Mouse (Mus musculus) olfactory bulb, adult 2 months (tissue): ENCODE measurements at regions not wholly inside any gene's neighbourhood (a gene's known extent, or its start where the extent isn't known, plus 50 kb on each side); places are given as distances from the start of the nearest gene placed in this dataset.

Source experiments
- H3K27ac ChIP-seq: fragments of 200-500 bp; 2 replicates; pipeline ENCODE4 v1.5.1; 2012; ENCODE audit warnings: low read depth, low read length; ENCODE audit not compliant: insufficient read depth
- H3K4me1 ChIP-seq: fragments of 200-500 bp; 2 replicates; pipeline ENCODE4 v1.6.1; 2012; ENCODE audit warnings: low read length; ENCODE audit not compliant: control insufficient read depth, insufficient read depth
- H3K4me3 ChIP-seq: fragments of 200-500 bp; 2 replicates; pipeline ENCODE4 v1.5.1; 2012; ENCODE audit warnings: mild to moderate bottlenecking, low read depth, low read length, moderate library complexity; ENCODE audit not compliant: insufficient read depth
- CTCF ChIP-seq: fragments of 200-500 bp; IDR thresholded peaks from 2 replicates; pipeline ENCODE4 v1.5.1; 2012; ENCODE audit warnings: low read depth, mild to moderate bottlenecking, low read length, moderate library complexity; ENCODE audit not compliant: insufficient read depth
- POLR2A ChIP-seq: fragments of 200-500 bp; IDR thresholded peaks from 2 replicates; pipeline ENCODE4 v1.6.1; 2012; ENCODE audit warnings: mild to moderate bottlenecking, low read depth, low read length, moderate library complexity; ENCODE audit not compliant: insufficient read depth
- WGBS: fragments of 180-500 bp; shearing (Covaris S2); methylation state at CpG from one replicate; pipeline ENCODE4 v1.1.7; 2018; 5-methylcytosine and 5-hydroxymethylcytosine counted together

GRCm38 (mm10) chr11:71670111-71671050 is 79.3 kb upstream of the Wscd1 start:
- H3K27ac ChIP-seq = no peak overlapping the region
- TF ChIP-seq POLR2A = no peak
- TF ChIP-seq CTCF = no peak
- 75% methylated on average over 19 of the region's 19 CpGs for WGBS
- no peak overlapping the region for H3K4me3 ChIP-seq
- H3K4me1 ChIP-seq = peaks cover 13% of the 10 kb centered on the region

- Histone ChIP-seq H3K27ac (no peak overlapping the region), H3K4me1 (peaks cover 11% of the 10 kb centered on the region), H3K4me3 (no peak overlapping the region)
- WGBS = 55% methylated on average over 8 of the region's 8 CpGs
- no peak for TF ChIP-seq CTCF
- no peak for TF ChIP-seq POLR2A
Observed at GRCm38 (mm10) chr11:71672171-71673050, 77.3 kb upstream of the Wscd1 start.

- no peak overlapping the region for H3K27ac ChIP-seq
- TF ChIP-seq POLR2A (no peak), CTCF (peak; percentile 19; the same call in 1 of the 2 replicates)
- peaks cover 11% of the 10 kb centered on the region for H3K4me1 ChIP-seq
- 50% methylated on average over 5 of the region's 5 CpGs for WGBS
- no peak overlapping the region for H3K4me3 ChIP-seq
Observed at GRCm38 (mm10) chr11:71674319-71674718, 75.4 kb upstream of the Wscd1 start.

GRCm38 (mm10) chr11:71675714-71676313 is 73.9 kb upstream of the Wscd1 start:
- no peak overlapping the region for H3K27ac ChIP-seq
- TF ChIP-seq CTCF (no peak), POLR2A (no peak)
- 44% methylated on average over 3 of the region's 3 CpGs for WGBS

DNA sequence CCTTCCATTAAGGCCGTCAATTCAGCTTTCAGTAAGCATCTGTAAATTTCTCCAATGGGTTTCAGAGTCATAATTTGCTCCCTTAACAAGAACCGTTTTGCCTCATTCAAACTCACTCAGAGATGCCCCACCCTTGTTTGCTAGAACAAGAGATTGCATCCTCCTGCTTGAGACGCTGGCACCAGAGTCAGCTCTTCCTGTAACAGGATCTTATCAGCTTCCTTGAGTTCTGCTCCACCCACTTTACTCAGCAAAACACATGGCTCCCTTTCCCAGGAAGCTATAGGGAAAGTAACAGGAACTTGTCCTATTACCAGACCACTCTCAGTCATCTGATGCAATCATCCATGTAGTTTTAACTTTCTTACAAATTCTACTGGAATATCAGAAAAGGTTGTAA is 52.7 kb upstream of the Wscd1 start:
- no peaks in the 10 kb centered on the region for H3K4me1 ChIP-seq
- H3K27ac ChIP-seq = no peak overlapping the region
- WGBS = 83% methylated on average over 3 of the region's 3 CpGs
- H3K4me3 ChIP-seq = no peak overlapping the region
- no peak for TF ChIP-seq CTCF

More at GRCm38 (mm10) chr11:71675714-71676313, 73.9 kb upstream of the Wscd1 start:
- Histone ChIP-seq H3K4me3 (no peak overlapping the region), H3K4me1 (peaks cover 6% of the 10 kb centered on the region; the same call in 1 of the 2 replicates)

DNA sequence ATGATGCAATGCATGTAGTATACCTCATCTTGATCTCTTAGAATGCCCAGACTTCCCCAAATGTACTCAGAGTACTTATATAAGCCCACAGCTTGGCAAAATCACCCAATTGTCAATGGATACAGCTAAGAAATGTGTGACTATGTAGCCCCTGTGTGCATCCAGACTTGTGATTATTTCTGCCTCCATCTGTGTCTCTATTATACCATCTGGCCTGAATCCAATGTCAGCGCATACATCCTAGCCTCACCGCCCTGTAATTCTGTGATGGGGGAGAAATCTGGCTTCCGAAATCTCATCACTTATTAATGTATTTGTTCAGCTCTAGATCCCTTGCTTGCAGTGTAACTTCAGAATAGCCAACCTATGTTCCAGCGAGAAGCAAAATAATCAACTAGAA is 50.9 kb upstream of the Wscd1 start:
- no peak overlapping the region for H3K4me3 ChIP-seq
- no peak for TF ChIP-seq POLR2A
- TF ChIP-seq CTCF = no peak
- no peak overlapping the region for H3K27ac ChIP-seq
- H3K4me1 ChIP-seq = no peaks in the 10 kb centered on the region
- 69% methylated on average over 4 of the region's 4 CpGs for WGBS
